Mouse (Mus musculus): Measurements from ENCODE around the gene Gpr161. TPM values are rescaled to one million over a fixed set of nuclear protein-coding genes. Genes with fewer than 3 reads are reported as not detected.
"Not testable (repeated sequence)": the region's sequence is repeated elsewhere in the genome, so short reads cannot be mapped to it uniquely, and the experiment has no call there.

Gene Gpr161
- total RNA-seq, 1 experiment from 2014 or later = 0.64 TPM

DNA sequence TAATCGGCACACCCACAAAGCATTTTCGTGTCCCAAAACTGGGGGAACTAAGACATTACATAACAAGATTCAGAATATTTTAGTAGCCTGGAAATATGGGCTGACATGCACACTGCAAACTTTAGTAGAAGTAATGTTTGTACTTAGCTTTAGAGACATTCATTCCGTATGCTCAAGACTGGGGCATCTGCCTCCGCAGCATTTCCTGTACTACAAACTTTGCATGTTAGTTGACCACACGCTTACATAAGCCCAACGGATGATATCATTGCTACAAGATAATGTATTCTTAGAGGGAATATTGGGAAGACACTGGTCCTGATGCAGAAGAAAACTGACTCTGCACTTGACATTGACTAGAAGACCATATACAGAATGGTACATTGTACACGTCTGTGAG is 8.8 kb downstream of the Gpr161 start:
- ATAC-seq (replicated peaks; ENCODE audit: low read depth, poor library complexity, severe bottlenecking) = no peak

GRCm38 (mm10) chr1:165308180-165308579 is 12.6 kb downstream of the Gpr161 start:
- ATAC-seq (replicated peaks; ENCODE audit: low read depth, poor library complexity, severe bottlenecking) = no peak

GRCm38 (mm10) chr1:165316361-165316760 is 20.8 kb downstream of the Gpr161 start:
- no peak for ATAC-seq (replicated peaks; ENCODE audit: low read depth, poor library complexity, severe bottlenecking)

DNA sequence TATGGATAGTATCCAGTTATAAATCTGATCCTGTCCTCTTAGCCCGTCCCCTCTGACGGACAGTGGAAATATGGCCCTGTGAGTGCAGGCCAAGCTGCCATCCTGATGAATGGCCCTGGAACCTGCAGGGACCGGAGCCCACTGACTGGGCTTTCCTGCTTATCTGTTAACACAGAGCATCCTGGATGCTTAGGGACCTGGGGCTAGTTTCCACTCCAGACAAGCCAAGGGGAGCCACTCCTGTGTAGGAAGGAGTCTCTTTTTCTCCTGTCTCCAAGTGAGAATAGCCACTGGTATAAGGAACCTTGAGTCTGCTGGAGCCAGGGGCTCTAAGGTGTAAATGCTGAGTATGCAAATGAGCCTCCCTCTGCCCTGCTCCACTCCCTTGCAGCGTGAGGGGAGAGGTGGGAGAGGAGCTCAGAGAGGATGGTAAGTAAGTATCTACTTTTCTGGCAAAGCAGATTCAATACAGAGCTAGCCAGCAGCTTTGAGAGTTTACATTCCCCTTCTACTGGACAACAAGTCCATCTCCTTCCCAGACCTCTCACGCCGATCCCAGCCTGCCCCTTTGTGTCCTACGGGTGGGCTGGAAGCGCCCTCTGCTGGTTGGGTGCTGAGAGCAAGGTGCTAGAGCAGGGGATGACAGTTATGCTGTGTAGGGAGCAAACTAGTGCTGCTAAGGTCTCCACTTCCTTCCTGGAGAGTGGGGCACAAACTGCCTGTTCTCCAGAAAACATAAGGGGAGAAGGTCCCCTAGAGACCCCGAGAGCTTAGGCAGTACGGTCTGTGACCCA is 24.7 kb downstream of the Gpr161 start:
- peak; percentile 70 for ATAC-seq (replicated peaks; ENCODE audit: low read depth, poor library complexity, severe bottlenecking)

GRCm38 (mm10) chr1:165321393-165321861 is 25.8 kb downstream of the Gpr161 start:
- no peak for ATAC-seq (replicated peaks; ENCODE audit: low read depth, poor library complexity, severe bottlenecking)

DNA sequence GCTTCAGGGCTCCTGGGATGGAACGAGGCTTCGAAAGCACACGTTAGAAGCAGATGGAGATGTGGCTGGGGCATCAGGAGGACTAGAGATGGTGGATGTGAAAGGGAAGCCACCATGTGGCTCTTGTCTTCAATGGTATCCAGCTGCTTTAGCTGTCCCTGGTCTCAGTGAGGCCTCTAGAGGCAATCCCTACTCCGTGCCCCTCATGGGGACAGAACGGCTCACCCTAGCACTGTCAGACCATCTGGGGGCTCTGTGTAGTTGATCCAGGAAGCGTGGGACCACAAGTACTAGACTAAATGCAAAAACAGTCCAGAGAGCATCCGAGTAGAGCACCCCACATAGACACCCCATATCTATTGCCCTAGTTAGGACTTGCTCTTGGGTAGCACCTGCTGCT is 26.3 kb downstream of the Gpr161 start:
- no peak for ATAC-seq (replicated peaks; ENCODE audit: low read depth, poor library complexity, severe bottlenecking)

DNA sequence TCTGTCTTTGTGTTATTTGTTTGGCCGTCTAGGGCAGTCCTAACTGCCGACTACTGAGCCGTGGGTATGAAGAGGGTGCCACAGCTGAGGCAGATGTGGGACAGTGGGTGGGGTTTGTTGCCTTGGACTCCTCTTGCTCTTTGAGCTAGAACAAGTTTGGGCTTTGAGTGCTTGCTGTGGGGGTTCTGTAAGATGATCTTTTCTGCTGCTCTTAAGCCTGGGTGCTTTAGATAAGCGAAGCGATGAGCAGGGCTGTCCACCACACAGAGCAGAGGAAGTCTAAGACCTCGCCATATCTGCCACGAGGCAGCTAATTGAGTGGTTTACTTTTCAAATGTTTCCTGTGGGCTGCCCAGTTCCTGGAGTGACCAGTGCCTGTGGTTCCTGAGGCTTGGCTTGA is 27.3 kb downstream of the Gpr161 start:
- peak; percentile 82 for ATAC-seq (replicated peaks; ENCODE audit: low read depth, poor library complexity, severe bottlenecking)

- ATAC-seq (replicated peaks; ENCODE audit: low read depth, poor library complexity, severe bottlenecking) = no peak
These were observed 31.8 kb downstream of the Gpr161 start for GRCm38 (mm10) chr1:165327370-165327769.

DNA sequence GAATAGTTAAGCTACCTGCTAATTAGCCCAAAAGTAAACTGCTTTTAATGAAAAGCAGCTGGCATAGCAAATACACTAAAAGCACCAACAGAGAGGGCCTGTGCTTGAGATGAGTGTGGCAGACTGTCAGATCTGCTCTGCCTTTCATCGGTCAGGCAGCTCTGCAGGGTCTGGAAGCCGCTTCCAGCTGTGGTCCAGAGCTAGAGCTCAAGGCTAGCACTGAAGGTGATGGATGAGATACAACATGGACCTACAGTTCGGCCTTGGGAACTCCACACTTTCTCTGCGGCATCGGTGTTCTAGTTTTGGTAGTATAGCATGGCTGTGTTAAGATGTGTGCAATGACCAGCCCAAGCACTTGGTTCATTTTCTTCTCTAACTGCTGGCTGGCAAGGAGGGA is 32.2 kb downstream of the Gpr161 start:
- ATAC-seq (replicated peaks; ENCODE audit: low read depth, poor library complexity, severe bottlenecking) = no peak

- ATAC-seq (replicated peaks; ENCODE audit: low read depth, poor library complexity, severe bottlenecking) = not testable (repeated sequence)
These were observed 33.0 kb downstream of the Gpr161 start for GRCm38 (mm10) chr1:165328384-165329289.

- no peak for ATAC-seq (replicated peaks; ENCODE audit: low read depth, poor library complexity, severe bottlenecking)
These were observed 35.3 kb downstream of the Gpr161 start for GRCm38 (mm10) chr1:165330859-165331258.

DNA sequence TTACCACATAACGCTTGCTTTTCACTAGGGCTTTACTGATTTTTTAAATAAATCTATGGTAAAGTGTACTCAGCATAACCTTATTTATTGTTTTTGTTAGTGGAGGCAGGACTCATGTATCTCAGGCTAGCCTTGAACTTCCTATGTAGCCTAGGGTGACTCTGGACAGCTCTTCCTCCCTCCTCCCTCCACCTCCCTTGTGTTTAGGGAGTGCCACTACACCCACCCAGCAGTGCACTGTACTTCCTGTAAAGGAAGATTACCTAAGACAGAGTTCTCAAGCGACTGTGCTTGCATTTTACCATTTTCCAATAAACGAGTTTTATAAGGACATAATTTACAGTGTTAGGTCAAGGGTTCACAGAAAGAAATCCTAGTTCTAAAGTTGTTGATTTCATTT is 37.2 kb downstream of the Gpr161 start:
- ATAC-seq (replicated peaks; ENCODE audit: low read depth, poor library complexity, severe bottlenecking) = no peak

DNA sequence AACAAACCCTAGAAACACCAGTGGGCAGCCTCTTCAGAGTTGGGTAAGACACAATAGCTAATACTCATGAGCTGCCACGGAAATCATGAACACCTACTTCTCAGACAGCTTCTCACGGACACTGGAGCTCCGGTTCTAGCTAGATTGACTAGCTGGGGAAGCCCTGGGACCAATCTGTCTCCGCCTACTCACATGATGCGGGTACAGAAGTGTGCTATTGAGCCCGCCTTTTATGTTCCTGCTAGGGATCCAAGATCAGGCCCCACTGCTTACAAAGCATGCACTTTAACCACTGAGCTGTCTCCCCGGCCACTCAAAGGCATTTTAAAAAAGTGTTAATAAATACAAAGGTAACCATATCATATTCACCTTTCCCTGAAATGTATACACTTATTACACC is 46.5 kb downstream of the Gpr161 start:
- ATAC-seq (replicated peaks; ENCODE audit: low read depth, poor library complexity, severe bottlenecking) = no peak

- ATAC-seq (replicated peaks; ENCODE audit: low read depth, poor library complexity, severe bottlenecking) = peak; percentile 76
These were observed 48.9 kb downstream of the Gpr161 start for GRCm38 (mm10) chr1:165344453-165344852.

DNA sequence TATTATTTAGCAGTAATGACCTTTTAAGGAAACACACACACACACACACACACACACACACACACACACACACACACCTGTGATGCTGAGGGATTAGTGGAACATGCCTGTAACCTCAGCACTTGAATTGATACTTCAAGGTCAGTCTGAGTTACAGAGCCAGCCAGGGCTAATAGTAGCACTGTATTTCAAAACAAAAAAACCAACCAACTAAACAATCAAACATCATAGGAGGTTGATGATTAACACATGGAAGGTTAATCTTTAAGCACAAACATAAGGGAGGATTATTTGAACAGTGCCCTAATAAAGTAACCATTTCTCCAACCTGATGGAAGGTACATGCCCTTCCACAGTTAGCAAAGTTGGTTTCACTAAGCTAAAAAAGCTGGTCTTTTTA is 53.0 kb downstream of the Gpr161 start:
- ATAC-seq (replicated peaks; ENCODE audit: low read depth, poor library complexity, severe bottlenecking) = no peak

GRCm38 (mm10) chr1:165356347-165356746 is 60.8 kb downstream of the Gpr161 start:
- ATAC-seq (replicated peaks; ENCODE audit: low read depth, poor library complexity, severe bottlenecking) = peak; percentile 52

- ATAC-seq (replicated peaks; ENCODE audit: low read depth, poor library complexity, severe bottlenecking) = no peak
These were observed 67.7 kb downstream of the Gpr161 start for GRCm38 (mm10) chr1:165363271-165363670.

- ATAC-seq (replicated peaks; ENCODE audit: low read depth, poor library complexity, severe bottlenecking) = no peak
These were observed 69.5 kb downstream of the Gpr161 start for GRCm38 (mm10) chr1:165365057-165365456.

GRCm38 (mm10) chr1:165370990-165371389 is 75.4 kb downstream of the Gpr161 start:
- ATAC-seq (replicated peaks; ENCODE audit: low read depth, poor library complexity, severe bottlenecking) = no peak

GRCm38 (mm10) chr1:165373839-165374238 is 78.2 kb downstream of the Gpr161 start:
- ATAC-seq (replicated peaks; ENCODE audit: low read depth, poor library complexity, severe bottlenecking) = no peak
